Mouse (Mus musculus) myocyte (in vitro differentiated cells): ENCODE measurements around the gene Omg. TPM values are rescaled to one million over a fixed set of nuclear protein-coding genes. Genes with fewer than 3 reads are reported as not detected.

Experiments used
- H3K27me3 ChIP-seq: one replicate; pipeline ENCODE4 v1.6.1; 2011; ENCODE audit not compliant: control insufficient read depth, insufficient read depth, insufficient read length
- H3K36me3 ChIP-seq: one replicate; pipeline ENCODE4 v1.6.1; 2011; ENCODE audit not compliant: control insufficient read depth, insufficient read depth
- H3K4me2 ChIP-seq: one replicate; pipeline ENCODE4 v1.6.1; 2011; ENCODE audit warnings: low read depth, control low read depth
- H3K4me3 ChIP-seq: one replicate; pipeline ENCODE4 v1.5.1; 2011; ENCODE audit warnings: mild to moderate bottlenecking, control low read depth, moderate library complexity
- H3K79me2 ChIP-seq: one replicate; pipeline ENCODE4 v1.6.1; 2011; ENCODE audit not compliant: control insufficient read depth, insufficient read depth
- H3ac ChIP-seq: one replicate; pipeline ENCODE4 v1.6.1; 2011; ENCODE audit not compliant: control insufficient read depth, insufficient read length
- CEBPB ChIP-seq: IDR thresholded peaks from 2 replicates; pipeline ENCODE4 v1.6.1; 2011; ENCODE audit warnings: mild to moderate bottlenecking, moderate library complexity; ENCODE audit not compliant: poor library complexity, insufficient read depth, severe bottlenecking
- E2F4 ChIP-seq: IDR thresholded peaks from one replicate; pipeline ENCODE4 v1.6.1; 2011; ENCODE audit warnings: mild to moderate bottlenecking, control low read depth, moderate library complexity; ENCODE audit not compliant: insufficient read depth
- MAX ChIP-seq: IDR thresholded peaks from one replicate; pipeline ENCODE4 v1.6.1; 2011; ENCODE audit warnings: low read depth, mild to moderate bottlenecking, control low read depth
- MYOD1 ChIP-seq, 3 experiments: IDR thresholded peaks; one replicate each; pipeline ENCODE4 v1.6.1; 2011; ENCODE audit warnings: control low read depth in 2 of 3, low read depth in 2 of 3, mild to moderate bottlenecking in 2 of 3, moderate library complexity in 1 of 3; ENCODE audit not compliant: insufficient read length in 2 of 3, control insufficient read depth in 1 of 3
- MYOG ChIP-seq, 3 experiments: IDR thresholded peaks; one replicate each; pipeline ENCODE4 v1.6.1; 2011; ENCODE audit warnings: control low read depth in 2 of 3, low read depth in 2 of 3, mild to moderate bottlenecking in 2 of 3; ENCODE audit not compliant: insufficient read length in 2 of 3, control insufficient read depth in 1 of 3, insufficient read depth in 1 of 3
- POLR2A ChIP-seq: IDR thresholded peaks from one replicate; pipeline ENCODE4 v1.6.1; 2011; ENCODE audit warnings: low read depth, mild to moderate bottlenecking, control low read depth, moderate library complexity; ENCODE audit not compliant: insufficient read length
- POLR2AphosphoS2 ChIP-seq: IDR thresholded peaks from one replicate; pipeline ENCODE4 v1.6.1; 2011; ENCODE audit warnings: low read depth, control low read depth; ENCODE audit not compliant: insufficient read length
- REST ChIP-seq: IDR thresholded peaks from one replicate; pipeline ENCODE4 v1.6.1; 2011; ENCODE audit warnings: mild to moderate bottlenecking, control low read depth, moderate library complexity; ENCODE audit not compliant: insufficient read depth, insufficient read length
- SRF ChIP-seq: IDR thresholded peaks from one replicate; pipeline ENCODE4 v1.6.1; 2011; ENCODE audit warnings: low read depth; ENCODE audit not compliant: control insufficient read depth, insufficient read length
- TCF12 ChIP-seq: IDR thresholded peaks from one replicate; pipeline ENCODE4 v1.6.1; 2011; ENCODE audit warnings: mild to moderate bottlenecking, control low read depth; ENCODE audit not compliant: poor library complexity, insufficient read depth, severe bottlenecking
- TCF3 ChIP-seq: IDR thresholded peaks from one replicate; pipeline ENCODE4 v1.6.1; 2011; ENCODE audit warnings: low read depth, control low read depth; ENCODE audit not compliant: insufficient read length
- USF1 ChIP-seq: IDR thresholded peaks from one replicate; pipeline ENCODE4 v1.6.1; 2011; ENCODE audit warnings: low read depth, mild to moderate bottlenecking, control low read depth, moderate library complexity
- polyA plus RNA-seq: library from polyadenylated mRNA; unstranded; fragments of >200 nt; fragmentation: generic; extraction: Trizol; gene quantifications from one replicate; pipeline ENCODE4 v1.2.1, GENCODE M21; 2012; ENCODE audit warnings: missing spikeins

The Omg gene
- 0.05 TPM for polyA plus RNA-seq

DNA sequence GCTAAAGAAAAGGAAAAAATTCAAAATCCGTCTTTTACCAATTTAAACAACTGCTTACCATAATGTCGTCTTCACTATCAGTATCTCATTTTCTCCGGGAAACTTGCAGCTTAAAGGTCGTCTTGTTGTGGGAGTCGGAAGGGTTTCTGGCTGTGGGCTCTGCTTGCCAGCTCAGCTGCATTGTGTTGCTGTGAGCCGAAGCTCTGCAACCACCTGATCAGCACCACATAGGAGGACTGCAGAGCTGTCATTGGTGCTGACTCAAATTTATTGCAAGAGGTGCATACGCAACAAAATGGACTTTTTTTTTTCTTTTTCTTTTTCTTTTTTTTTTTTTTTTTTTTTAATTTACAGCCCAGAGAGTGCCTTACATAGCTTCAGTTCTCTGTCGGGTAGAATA, at the start of gene Omg:
Gene Omg (minus strand): TSS at position 240 of the 400 bp plus-strand sequence.
- H3K4me2 ChIP-seq: no peak within 1 kb of the TSS
- no peaks in the 10 kb centered on the region for H3K36me3 ChIP-seq
- no peaks in the 10 kb centered on the region for H3K79me2 ChIP-seq
- no peak within 1 kb of the TSS for H3ac ChIP-seq
- no peaks in the 10 kb centered on the region for H3K27me3 ChIP-seq
- no peak within 1 kb of the TSS for H3K4me3 ChIP-seq
- TF ChIP-seq TCF12 (no peak), USF1 (no peak), TCF3 (no peak), E2F4 (no peak), REST (peak; percentile 56)

GRCm38 (mm10) chr11:79552622-79553021, 48.7 kb upstream of the Omg start:
- no peak overlapping the region for H3ac ChIP-seq
- H3K4me2 ChIP-seq: no peak overlapping the region
- no peak overlapping the region for H3K4me3 ChIP-seq
- no peaks in the 10 kb centered on the region for H3K27me3 ChIP-seq
- H3K36me3 ChIP-seq: peaks cover 79% of the 10 kb centered on the region
- TF ChIP-seq MAX (no peak), TCF3 (no peak), TCF12 (no peak), POLR2A (no peak), MYOG (IDR thresholded peaks at IDR 0.05; ENCODE audit: control insufficient read depth in 1 of 3, insufficient read depth in 1 of 3, insufficient read length in 2 of 3, low read depth in 2 of 3) (no peak), SRF (no peak), MYOD1 (IDR thresholded peaks at IDR 0.05; ENCODE audit: control insufficient read depth in 1 of 3, insufficient read length in 2 of 3, low read depth in 2 of 3) (no peak)
- no peaks in the 10 kb centered on the region for H3K79me2 ChIP-seq

- H3K79me2 ChIP-seq: no peaks in the 10 kb centered on the region
- H3K4me2 ChIP-seq: no peak overlapping the region
- no peak overlapping the region for H3ac ChIP-seq
- peaks cover 12% of the 10 kb centered on the region for H3K36me3 ChIP-seq
- H3K4me3 ChIP-seq: no peak overlapping the region
- TF ChIP-seq SRF (no peak), CEBPB (peak; percentile 57; the same call in 1 of the 2 replicates)
- H3K27me3 ChIP-seq: no peaks in the 10 kb centered on the region
Observed at GRCm38 (mm10) chr11:79536293-79536692, 32.4 kb upstream of the Omg start.

GRCm38 (mm10) chr11:79535554-79535953, 31.7 kb upstream of the Omg start:
- Histone ChIP-seq H3ac (no peak overlapping the region), H3K36me3 (peaks cover 12% of the 10 kb centered on the region)
- TF ChIP-seq MYOG (IDR thresholded peaks at IDR 0.05; ENCODE audit: control insufficient read depth in 1 of 3, insufficient read depth in 1 of 3, insufficient read length in 2 of 3, low read depth in 2 of 3): no peak
- TF ChIP-seq USF1: no peak
- TF ChIP-seq POLR2A: no peak
- no peak for TF ChIP-seq MAX
- no peak for TF ChIP-seq E2F4
- TF ChIP-seq TCF12: no peak
- TF ChIP-seq POLR2AphosphoS2: no peak
- no peak for TF ChIP-seq MYOD1 (IDR thresholded peaks at IDR 0.05; ENCODE audit: control insufficient read depth in 1 of 3, insufficient read length in 2 of 3, low read depth in 2 of 3)

GRCm38 (mm10) chr11:79533950-79534690, 30.2 kb upstream of the Omg start:
- no peak overlapping the region for H3K4me3 ChIP-seq
- H3K4me2 ChIP-seq: peak overlapping the region; percentile 62
- TF ChIP-seq MYOG (IDR thresholded peaks at IDR 0.05; ENCODE audit: control insufficient read depth in 1 of 3, insufficient read depth in 1 of 3, insufficient read length in 2 of 3, low read depth in 2 of 3) (no peak), MAX (peak; percentile 21), MYOD1 (IDR thresholded peaks at IDR 0.05; ENCODE audit: control insufficient read depth in 1 of 3, insufficient read length in 2 of 3, low read depth in 2 of 3) (peak in 1 of 3 experiments; percentile 27)
- H3ac ChIP-seq: no peak overlapping the region
- H3K79me2 ChIP-seq: peaks cover 8% of the 10 kb centered on the region
- peaks cover 12% of the 10 kb centered on the region for H3K36me3 ChIP-seq
- H3K27me3 ChIP-seq: no peaks in the 10 kb centered on the region

More at GRCm38 (mm10) chr11:79535554-79535953, 31.7 kb upstream of the Omg start:
- Histone ChIP-seq H3K79me2 (no peaks in the 10 kb centered on the region), H3K27me3 (no peaks in the 10 kb centered on the region), H3K4me2 (no peak overlapping the region), H3K4me3 (no peak overlapping the region)

- TF ChIP-seq MYOG (IDR thresholded peaks at IDR 0.05; ENCODE audit: control insufficient read depth in 1 of 3, insufficient read depth in 1 of 3, insufficient read length in 2 of 3, low read depth in 2 of 3): no peak
- TF ChIP-seq POLR2AphosphoS2: no peak
- no peak for TF ChIP-seq SRF
- TF ChIP-seq TCF12: no peak
- no peak for TF ChIP-seq REST
- no peak for TF ChIP-seq E2F4
- Histone ChIP-seq H3K36me3 (peaks cover 12% of the 10 kb centered on the region), H3K4me3 (no peak overlapping the region), H3ac (no peak overlapping the region), H3K4me2 (no peak overlapping the region), H3K79me2 (peaks cover 10% of the 10 kb centered on the region), H3K27me3 (no peaks in the 10 kb centered on the region)
Observed at GRCm38 (mm10) chr11:79533311-79533710, 29.4 kb upstream of the Omg start.
